Mouse (Mus musculus): ENCODE measurements around the gene Reep6. TPM values are rescaled to one million over a fixed set of nuclear protein-coding genes. Genes with fewer than 3 reads are reported as not detected.

Gene Reep6
- total RNA-seq, 2 experiments from 2014 or later = 0.16 to 0.37 TPM

GRCm38 (mm10) chr10:80348981-80349380 is 19.2 kb downstream of the Reep6 start:
- ATAC-seq (ENCODE audit: poor library complexity, severe bottlenecking) = no peak

GRCm38 (mm10) chr10:80350292-80350691 is 20.5 kb downstream of the Reep6 start:
- ATAC-seq (ENCODE audit: poor library complexity, severe bottlenecking) = peak; percentile 92

GRCm38 (mm10) chr10:80351896-80352295 is 22.1 kb downstream of the Reep6 start:
- no peak for ATAC-seq (ENCODE audit: poor library complexity, severe bottlenecking)

- no peak for ATAC-seq (ENCODE audit: poor library complexity, severe bottlenecking)
Measured at GRCm38 (mm10) chr10:80352727-80353126, 23.0 kb downstream of the Reep6 start.

- no peak for ATAC-seq (ENCODE audit: poor library complexity, severe bottlenecking)
Measured at GRCm38 (mm10) chr10:80355431-80355830, 25.7 kb downstream of the Reep6 start.

- ATAC-seq (ENCODE audit: poor library complexity, severe bottlenecking) = no peak
Measured at GRCm38 (mm10) chr10:80356001-80356682, 26.4 kb downstream of the Reep6 start, which contains the start of gene Plk5. Plk5 (plus strand) TSS chr10:80356459.

- ATAC-seq (ENCODE audit: poor library complexity, severe bottlenecking) = no peak
Measured at GRCm38 (mm10) chr10:80356737-80357136, 27.0 kb downstream of the Reep6 start.

GRCm38 (mm10) chr10:80357336-80357735 is 27.6 kb downstream of the Reep6 start:
- ATAC-seq (ENCODE audit: poor library complexity, severe bottlenecking) = no peak

GRCm38 (mm10) chr10:80357994-80358639 is 28.4 kb downstream of the Reep6 start:
- peak; percentile 21; the same call in 1 of the 2 replicates for ATAC-seq (ENCODE audit: poor library complexity, severe bottlenecking)

GRCm38 (mm10) chr10:80363734-80364133 is 34.0 kb downstream of the Reep6 start:
- no peak for ATAC-seq (ENCODE audit: poor library complexity, severe bottlenecking)

- ATAC-seq (ENCODE audit: poor library complexity, severe bottlenecking) = no peak
Measured at GRCm38 (mm10) chr10:80365736-80366135, 36.0 kb downstream of the Reep6 start.

GRCm38 (mm10) chr10:80367954-80368353 is 38.2 kb downstream of the Reep6 start:
- ATAC-seq (ENCODE audit: poor library complexity, severe bottlenecking) = peak; percentile 22; the same call in 1 of the 2 replicates

GRCm38 (mm10) chr10:80368392-80368791 is 38.6 kb downstream of the Reep6 start:
- ATAC-seq (ENCODE audit: poor library complexity, severe bottlenecking) = no peak

GRCm38 (mm10) chr10:80369995-80370747 is 40.4 kb downstream of the Reep6 start:
- no peak for ATAC-seq (ENCODE audit: poor library complexity, severe bottlenecking)

- ATAC-seq (ENCODE audit: poor library complexity, severe bottlenecking) = no peak
Measured at GRCm38 (mm10) chr10:80371411-80371966, 41.7 kb downstream of the Reep6 start.

GRCm38 (mm10) chr10:80371983-80372382 is 42.2 kb downstream of the Reep6 start:
- no peak for ATAC-seq (ENCODE audit: poor library complexity, severe bottlenecking)

- ATAC-seq (ENCODE audit: poor library complexity, severe bottlenecking) = no peak
Measured at GRCm38 (mm10) chr10:80372706-80373105, 43.0 kb downstream of the Reep6 start.

- ATAC-seq (ENCODE audit: poor library complexity, severe bottlenecking) = peak; percentile 66
Measured at GRCm38 (mm10) chr10:80374063-80374462, 44.3 kb downstream of the Reep6 start.

GRCm38 (mm10) chr10:80376160-80376559 is 46.4 kb downstream of the Reep6 start:
- peak; percentile 96 for ATAC-seq (ENCODE audit: poor library complexity, severe bottlenecking)

GRCm38 (mm10) chr10:80377716-80378115 is 48.0 kb downstream of the Reep6 start:
- ATAC-seq (ENCODE audit: poor library complexity, severe bottlenecking) = no peak

- ATAC-seq (ENCODE audit: poor library complexity, severe bottlenecking) = no peak
Measured at GRCm38 (mm10) chr10:80382641-80383365, 53.0 kb downstream of the Reep6 start.

Measured in megakaryocyte, adult 5-6 weeks (primary cell).